Mouse (Mus musculus) spleen, adult 2 months (tissue): ENCODE measurements around the gene Megf11. TPM values are rescaled to one million over a fixed set of nuclear protein-coding genes. Genes with fewer than 3 reads are reported as not detected.
"Not testable (repeated sequence)": the region's sequence is repeated elsewhere in the genome, so short reads cannot be mapped to it uniquely, and the experiment has no call there.

Experiments used
- DNase-seq, 2 experiments: peaks; one replicate each; pipeline versions ENCODE4 v3.0.0 to v3.0.0-alpha.2; 2012 to 2021; ENCODE audit warnings: low spot score in 2 of 2, low read depth in 1 of 2
- H3K27ac ChIP-seq: fragments of 200-500 bp; 2 replicates; pipeline ENCODE4 v1.5.1; 2012; ENCODE audit warnings: low read length, inconsistent platforms; ENCODE audit not compliant: insufficient read depth
- H3K27me3 ChIP-seq: fragments of 200-500 bp; 2 replicates; pipeline ENCODE4 v1.6.1; 2012; ENCODE audit warnings: mild to moderate bottlenecking, moderate library complexity, low read length, inconsistent platforms; ENCODE audit not compliant: control insufficient read depth, insufficient read depth
- H3K36me3 ChIP-seq: fragments of 200-500 bp; 2 replicates; pipeline ENCODE4 v1.6.1; 2012; ENCODE audit warnings: mild to moderate bottlenecking, low read length, inconsistent platforms; ENCODE audit not compliant: control insufficient read depth, insufficient read depth
- H3K4me1 ChIP-seq: fragments of 200-500 bp; 2 replicates; pipeline ENCODE4 v1.6.1; 2011; ENCODE audit warnings: inconsistent platforms; ENCODE audit not compliant: control insufficient read depth, insufficient read depth, insufficient read length
- H3K4me3 ChIP-seq: fragments of 200-500 bp; 2 replicates; pipeline ENCODE4 v1.5.1; 2011; ENCODE audit warnings: mild to moderate bottlenecking, inconsistent platforms; ENCODE audit not compliant: insufficient read depth, insufficient read length; ENCODE audit errors: extremely low read depth
- CTCF ChIP-seq: fragments of 200-500 bp; IDR thresholded peaks from 2 replicates; pipeline ENCODE4 v1.5.1; 2011; ENCODE audit warnings: mild to moderate bottlenecking, inconsistent platforms; ENCODE audit not compliant: insufficient read depth, insufficient read length, insufficient replicate concordance; ENCODE audit errors: extremely low read depth
- POLR2A ChIP-seq: fragments of 200-500 bp; IDR thresholded peaks from 2 replicates; pipeline ENCODE4 v1.6.1; 2011; ENCODE audit warnings: low read depth, low read length, inconsistent platforms
- WGBS: fragments of 180-500 bp; shearing (Covaris S2); methylation state at CpG from one replicate; pipeline ENCODE4 v1.1.7; 2018; 5-methylcytosine and 5-hydroxymethylcytosine counted together
- polyA plus RNA-seq: library from polyadenylated mRNA; depleted of rRNA; stranded (reverse); fragments of >200 nt; gene quantifications from 2 replicates; pipeline ENCODE4 v1.2.3, GENCODE M21; 2012

Megf11 gene
- polyA plus RNA-seq, 1 experiment, result 1.0 TPM

DNA sequence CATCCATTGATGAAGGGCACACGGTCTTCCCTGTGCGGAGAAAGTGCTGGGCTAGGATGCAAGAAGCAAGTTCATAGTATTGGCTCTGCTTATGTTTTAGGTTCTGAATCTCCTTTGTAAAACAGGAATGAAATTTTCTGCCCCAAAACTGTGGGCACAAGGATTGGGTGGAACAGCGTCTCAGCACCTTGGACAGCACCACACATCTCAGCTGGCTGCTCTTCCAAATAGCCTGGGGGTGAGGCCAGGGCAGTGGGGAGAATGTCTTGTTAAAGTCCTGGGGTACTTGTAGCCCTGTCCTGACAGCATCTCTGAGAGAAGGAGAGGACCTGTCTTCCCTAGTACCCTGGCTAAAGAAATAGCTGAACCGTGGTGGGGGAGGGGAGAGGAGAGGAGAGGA, 281.1 kb downstream of the Megf11 start:
- no peaks in the 10 kb centered on the region for H3K27me3 ChIP-seq
- no peak overlapping the region for H3K27ac ChIP-seq
- H3K4me1 ChIP-seq, result no peaks in the 10 kb centered on the region
- no peak overlapping the region for H3K4me3 ChIP-seq
- no peaks in the 10 kb centered on the region for H3K36me3 ChIP-seq
- TF ChIP-seq POLR2A (no peak), CTCF (no peak)
- DNase-seq, result no peak
- 37% methylated on average over 4 of the region's 4 CpGs for WGBS

DNA sequence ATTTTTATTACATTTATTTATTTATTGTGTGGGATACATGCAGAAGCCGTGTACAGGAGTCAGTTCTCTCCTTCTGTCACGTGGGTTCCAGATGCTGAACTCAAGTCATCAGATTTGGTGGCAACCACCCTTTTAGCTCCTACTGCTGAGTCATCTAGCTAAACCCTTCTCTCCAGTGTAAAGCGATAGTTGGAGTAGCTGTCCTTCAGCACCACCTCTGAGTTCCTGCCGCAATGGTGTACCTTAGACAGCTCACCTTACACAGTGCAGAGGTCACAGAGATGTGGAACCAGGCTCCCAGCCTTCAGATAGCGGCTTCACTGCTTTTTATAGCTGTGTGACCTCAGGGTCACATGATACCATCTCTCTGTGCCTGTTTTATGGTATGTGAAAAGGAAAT, 282.1 kb downstream of the Megf11 start:
- DNase-seq, result no peak
- Histone ChIP-seq H3K4me1 (no peaks in the 10 kb centered on the region), H3K36me3 (no peaks in the 10 kb centered on the region), H3K27me3 (no peaks in the 10 kb centered on the region), H3K4me3 (no peak overlapping the region), H3K27ac (no peak overlapping the region)
- WGBS, result 9% methylated on average over 5 of the region's 5 CpGs
- TF ChIP-seq POLR2A (no peak), CTCF (no peak)

DNA sequence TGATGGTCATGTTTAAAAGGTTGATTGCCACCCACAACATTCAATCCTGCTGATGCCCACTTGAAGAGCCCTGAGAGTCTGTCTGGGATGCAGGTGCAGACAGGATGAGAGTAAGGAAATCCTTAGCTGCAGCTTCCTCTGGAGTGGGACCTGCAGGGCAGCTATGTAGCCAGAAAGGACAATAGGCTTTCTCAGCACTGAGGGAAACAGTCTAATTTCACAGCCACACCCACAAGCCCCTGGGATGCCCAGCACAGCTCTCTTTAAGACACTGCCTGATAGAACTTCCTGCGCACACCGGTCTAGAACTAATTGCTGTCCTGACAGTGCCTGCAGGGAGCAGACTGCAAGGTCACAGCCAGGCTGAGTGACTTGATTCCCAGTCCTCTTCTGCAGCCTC, 282.6 kb downstream of the Megf11 start:
- no peaks in the 10 kb centered on the region for H3K4me1 ChIP-seq
- H3K36me3 ChIP-seq, result no peaks in the 10 kb centered on the region
- no peaks in the 10 kb centered on the region for H3K27me3 ChIP-seq
- H3K27ac ChIP-seq, result no peak overlapping the region
- H3K4me3 ChIP-seq, result no peak overlapping the region
- no peak for DNase-seq
- TF ChIP-seq POLR2A (no peak), CTCF (no peak)
- 68% methylated on average over 2 of the region's 2 CpGs for WGBS

DNA sequence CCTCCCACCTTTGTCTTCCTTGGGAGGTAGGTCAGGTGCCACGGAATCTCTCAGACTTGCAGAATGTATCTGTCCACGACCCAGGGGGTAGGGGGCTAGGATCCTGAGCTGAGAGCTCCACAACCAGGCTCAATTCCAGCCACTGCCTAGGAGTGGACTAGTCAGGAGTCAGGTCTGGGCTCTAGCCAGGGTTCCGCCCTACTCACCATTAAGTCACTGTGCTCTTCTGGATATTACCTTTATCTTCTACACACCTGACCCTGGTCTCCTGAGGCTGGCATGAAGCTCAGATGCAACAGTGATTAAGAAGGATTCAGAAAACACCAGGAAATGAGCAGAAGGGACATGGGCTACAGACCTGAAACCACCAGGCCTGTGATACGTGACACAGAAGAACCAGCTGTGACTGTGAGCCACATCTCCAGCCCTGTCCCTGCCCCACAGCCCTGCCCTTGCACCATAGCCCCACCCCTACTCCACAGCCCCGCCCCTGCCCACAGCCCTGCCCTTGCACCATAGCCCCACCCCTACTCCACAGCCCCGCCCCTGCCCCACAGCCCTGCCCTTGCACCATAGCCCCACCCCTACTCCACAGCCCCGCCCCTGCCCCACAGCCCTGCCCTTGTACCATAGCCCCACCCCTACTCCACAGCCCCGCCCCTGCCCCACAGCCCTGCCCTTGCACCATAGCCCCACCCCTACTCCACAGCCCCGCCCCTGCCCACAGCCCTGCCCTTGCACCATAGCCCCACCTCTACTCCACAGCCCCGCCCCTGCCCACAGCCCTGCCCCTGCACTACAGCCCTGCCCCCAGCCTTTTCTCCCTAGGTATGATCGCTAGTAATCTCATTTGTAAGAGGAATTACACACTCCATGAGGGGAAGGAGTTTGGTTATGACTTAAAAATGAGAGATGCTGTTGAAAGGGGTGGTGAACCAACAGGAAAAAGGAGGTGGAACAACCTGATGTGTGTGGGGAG, 286.2 kb downstream of the Megf11 start:
- not testable (repeated sequence) for H3K27ac ChIP-seq, H3K36me3 ChIP-seq, H3K4me3 ChIP-seq, H3K4me1 ChIP-seq, H3K27me3 ChIP-seq, DNase-seq
- 43% methylated on average over 8 of the region's 11 CpGs for WGBS

DNA sequence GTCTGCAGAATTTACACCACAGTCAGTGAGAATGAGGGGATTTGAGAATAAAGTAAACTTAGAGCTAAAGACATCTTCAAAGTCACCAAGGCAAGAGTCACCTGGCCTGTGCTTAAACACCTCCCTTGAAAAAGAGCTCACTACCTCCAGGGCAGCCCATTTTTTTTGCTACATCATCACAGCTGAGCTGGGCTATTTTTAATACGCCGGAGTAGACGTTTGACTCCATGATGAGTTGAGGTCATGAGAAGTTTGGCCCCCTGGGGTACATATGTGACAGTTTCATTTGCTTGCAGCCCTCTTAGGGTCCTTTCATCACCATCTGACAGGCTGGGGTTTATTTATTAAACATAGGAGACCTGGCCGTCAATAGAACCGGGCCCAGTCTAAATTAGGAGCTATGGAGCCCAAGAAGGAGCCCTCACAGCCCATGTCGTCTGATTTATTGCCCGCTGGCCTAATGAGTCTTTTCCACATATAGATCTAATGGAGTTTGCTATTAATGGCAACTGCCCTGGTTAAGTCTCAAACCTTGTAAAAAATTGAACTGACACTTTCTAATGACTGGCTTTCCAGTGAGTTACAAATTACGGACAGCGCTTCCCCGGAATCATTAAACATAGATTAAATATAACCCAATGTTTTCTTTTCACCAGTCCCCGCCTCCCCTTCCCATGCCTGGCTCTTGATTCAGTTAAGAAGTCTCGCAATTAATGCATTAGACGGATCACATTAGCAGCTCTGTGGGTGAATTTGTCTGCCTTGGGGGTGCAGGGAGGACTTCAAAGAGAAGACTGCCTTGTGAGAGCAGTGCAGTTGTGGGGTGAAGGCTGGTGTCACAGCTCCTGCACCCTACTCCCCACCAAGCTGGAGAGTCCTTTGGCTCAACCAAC, 301.9 kb downstream of the Megf11 start:
- no peak overlapping the region for H3K4me3 ChIP-seq
- TF ChIP-seq POLR2A (no peak), CTCF (no peak)
- no peak overlapping the region for H3K27ac ChIP-seq
- WGBS, result 87% methylated on average over 13 of the region's 13 CpGs
- no peaks in the 10 kb centered on the region for H3K27me3 ChIP-seq
- no peaks in the 10 kb centered on the region for H3K36me3 ChIP-seq
- no peaks in the 10 kb centered on the region for H3K4me1 ChIP-seq
- no peak for DNase-seq

DNA sequence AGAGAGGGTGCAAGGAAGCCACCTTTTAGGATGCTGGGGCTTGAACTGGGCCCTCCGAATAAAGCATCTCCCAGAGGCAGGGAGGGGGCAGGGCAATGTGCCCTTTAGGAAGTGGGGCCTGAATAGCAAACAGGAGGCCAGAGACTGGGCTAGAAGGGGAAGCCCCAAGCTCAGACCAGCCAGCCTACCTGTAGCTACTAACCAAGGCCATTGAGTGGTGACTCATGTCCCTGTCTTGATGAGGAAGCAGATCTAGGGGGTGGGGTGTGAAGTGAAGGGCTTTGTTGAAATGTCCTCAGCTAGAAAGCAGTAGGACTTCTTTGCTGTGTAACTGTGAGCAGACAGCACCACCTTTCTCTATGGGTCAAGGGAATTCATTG, 302.6 kb downstream of the Megf11 start:
- Histone ChIP-seq H3K27ac (no peak overlapping the region), H3K4me1 (no peaks in the 10 kb centered on the region), H3K27me3 (no peaks in the 10 kb centered on the region), H3K4me3 (no peak overlapping the region), H3K36me3 (no peaks in the 10 kb centered on the region)
- DNase-seq, result no peak
- 95% methylated on average over 1 of the region's 1 CpGs for WGBS
- TF ChIP-seq CTCF, result no peak
- TF ChIP-seq POLR2A, result no peak

DNA sequence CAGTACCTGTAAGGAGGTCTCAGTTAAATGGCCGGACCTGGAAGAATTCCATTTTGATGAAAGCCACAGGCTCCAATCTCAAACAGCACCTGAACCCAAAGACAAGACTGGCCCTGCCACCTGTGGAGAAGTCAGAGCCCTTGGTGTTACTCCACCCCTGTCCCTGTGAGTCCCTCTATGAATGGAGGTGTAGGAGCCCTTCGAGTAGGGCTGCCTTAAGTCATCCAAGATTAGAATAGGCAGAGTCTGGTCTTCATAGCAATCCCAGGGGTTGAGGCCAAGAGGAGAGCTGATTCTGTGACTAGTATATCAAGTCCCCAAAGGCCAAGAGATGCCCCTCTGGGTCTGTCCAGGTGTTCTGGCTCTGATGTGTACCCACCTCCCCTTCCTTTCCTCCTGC, 305.3 kb downstream of the Megf11 start:
- no peak overlapping the region for H3K4me3 ChIP-seq
- no peaks in the 10 kb centered on the region for H3K27me3 ChIP-seq
- no peak overlapping the region for H3K27ac ChIP-seq
- WGBS, result 90% methylated on average over 2 of the region's 2 CpGs
- TF ChIP-seq CTCF, result no peak
- TF ChIP-seq POLR2A, result no peak
- DNase-seq, result no peak
- H3K36me3 ChIP-seq, result no peaks in the 10 kb centered on the region; the same call in none of the 2 replicates
- H3K4me1 ChIP-seq, result no peaks in the 10 kb centered on the region
